Mouse (Mus musculus) adipocyte (in vitro differentiated cells): ENCODE results near the gene Slc2a3.
"Not testable (repeated sequence)": the region's sequence is repeated elsewhere in the genome, so short reads cannot be mapped to it uniquely, and the experiment has no call there.

Experiments used
- DNase-seq: peaks from one replicate; pipeline ENCODE4 v3.0.0-alpha.2; 2016; ENCODE audit warnings: low spot score

Slc2a3 gene

DNA sequence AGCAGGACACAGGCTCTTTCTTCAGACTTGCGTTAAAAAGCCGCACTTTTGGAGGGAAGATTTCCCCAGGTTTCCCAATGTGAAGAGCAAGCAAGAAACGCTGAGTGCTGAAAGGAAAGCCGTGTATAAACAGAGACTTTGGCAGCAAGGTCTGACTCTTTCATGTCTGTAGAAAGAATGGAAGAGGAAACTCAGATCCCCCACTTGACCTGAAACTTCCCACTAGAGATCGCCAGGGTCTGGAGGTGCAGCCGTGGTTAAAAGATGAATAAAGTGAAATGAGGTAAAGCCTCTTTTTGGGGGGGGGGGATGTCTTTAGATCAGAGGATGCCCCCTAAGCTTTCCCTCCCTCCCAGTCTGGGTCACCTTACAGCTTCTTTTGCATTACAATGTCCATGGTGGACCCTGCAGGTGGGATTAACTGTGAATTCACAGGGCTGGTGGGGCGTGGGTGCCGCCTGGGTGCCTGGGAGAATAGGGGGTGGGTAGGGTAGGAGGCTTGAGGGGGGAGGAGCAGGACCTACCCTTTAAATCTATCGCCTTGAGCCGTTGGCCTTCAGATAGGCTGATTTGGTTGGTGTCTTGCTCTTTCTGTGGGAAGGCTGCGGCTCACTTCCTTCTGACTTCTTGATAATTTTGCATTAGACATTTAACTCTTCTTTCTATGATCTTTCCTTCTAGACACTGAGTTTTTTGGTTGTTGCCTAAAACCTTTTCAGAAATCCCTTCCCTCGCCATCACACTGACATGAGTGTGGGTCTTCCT lies 94.2 kb downstream of the Slc2a3 start, which contains the start of gene Nanog:
TSS of gene Nanog (plus strand) at position 454 of the 765 bp plus-strand sequence.
- DNase-seq: no peak

GRCm38 (mm10) chr6:122706337-122706840 lies 95.1 kb downstream of the Slc2a3 start:
- no peak for DNase-seq

GRCm38 (mm10) chr6:122703706-122704105 lies 97.7 kb downstream of the Slc2a3 start:
- no peak for DNase-seq

DNA sequence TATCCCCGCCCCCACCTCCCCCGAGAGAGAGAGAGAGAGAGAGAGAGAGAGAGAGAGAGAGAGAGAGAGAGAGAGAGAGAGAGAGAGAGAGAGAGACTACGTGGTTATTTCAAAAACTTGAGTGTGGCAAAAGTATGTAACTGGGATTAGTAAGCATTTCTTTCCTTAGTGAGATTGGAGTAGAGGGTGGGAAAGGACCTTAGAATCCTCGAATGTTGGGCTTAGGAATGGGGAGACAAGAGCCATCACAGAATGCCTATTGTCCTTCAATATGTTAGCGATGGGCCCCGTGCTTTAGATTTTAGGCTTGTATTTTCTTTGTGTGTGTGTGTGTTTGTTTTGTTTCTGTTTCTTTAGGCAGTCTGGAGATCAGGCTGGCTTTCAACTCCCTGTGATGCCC lies 98.2 kb downstream of the Slc2a3 start:
- DNase-seq: no peak

- peak; percentile 93 for DNase-seq
Measured at GRCm38 (mm10) chr6:122702480-122703124, 98.8 kb downstream of the Slc2a3 start.

- no peak for DNase-seq
Measured at GRCm38 (mm10) chr6:122701816-122702215, 99.6 kb downstream of the Slc2a3 start.

- not testable (repeated sequence) for DNase-seq
Measured at GRCm38 (mm10) chr6:122699628-122700027, 101.8 kb downstream of the Slc2a3 start.

GRCm38 (mm10) chr6:122695398-122695797 lies 106.0 kb downstream of the Slc2a3 start:
- no peak for DNase-seq

DNA sequence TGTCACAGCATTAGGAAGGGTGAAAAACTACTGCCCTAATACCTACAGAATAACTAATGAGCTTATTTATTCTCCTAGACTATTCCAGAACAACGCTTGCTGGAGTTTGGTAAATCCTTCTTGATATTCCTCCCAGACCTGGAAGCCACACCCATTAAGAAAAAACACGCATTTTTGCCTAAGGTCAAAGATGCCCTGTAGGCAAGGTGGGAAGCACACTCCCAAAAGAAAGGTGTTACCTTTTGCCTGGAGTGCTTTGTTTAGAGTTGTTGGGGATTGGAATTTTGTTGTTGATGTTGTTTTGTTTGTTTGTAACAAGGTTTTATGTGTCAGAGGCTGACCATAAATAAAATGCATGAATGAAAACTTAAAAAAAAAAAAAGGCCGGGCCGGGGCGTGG lies 111.4 kb downstream of the Slc2a3 start:
- DNase-seq: no peak

DNA sequence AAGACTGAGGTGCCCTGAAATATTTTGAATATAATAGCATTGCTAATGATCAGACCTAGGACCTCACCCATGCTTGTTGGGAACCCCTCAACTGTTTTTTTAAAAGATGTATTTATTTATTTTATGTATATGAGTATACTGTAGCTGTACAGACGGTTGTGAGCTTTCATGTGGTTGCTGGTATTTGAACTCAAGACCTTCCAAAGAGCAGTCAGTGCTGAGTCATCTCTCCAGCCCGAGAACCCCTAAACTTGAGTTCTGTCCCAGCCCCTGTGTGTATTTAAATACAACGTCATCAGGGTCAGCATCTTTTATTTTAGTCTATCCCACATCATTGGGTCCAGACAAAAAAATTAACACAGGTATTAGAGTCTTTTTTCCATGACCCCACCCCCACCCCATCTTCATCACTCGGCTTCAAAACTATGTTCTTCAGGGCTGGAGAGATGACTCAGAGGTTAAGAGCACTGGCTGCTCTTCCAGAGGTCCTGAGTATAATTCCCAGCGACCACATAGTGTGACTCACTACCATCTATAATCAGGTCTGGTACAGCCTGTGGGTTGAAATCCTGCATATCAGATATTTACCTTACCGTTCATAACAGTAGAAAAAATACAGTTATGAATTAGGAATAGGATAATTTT lies 111.9 kb downstream of the Slc2a3 start:
- DNase-seq: no peak

- no peak for DNase-seq
Measured at GRCm38 (mm10) chr6:122686709-122687108, 114.7 kb downstream of the Slc2a3 start.

- peak; percentile 45 for DNase-seq
Measured at GRCm38 (mm10) chr6:122682646-122683045, 118.8 kb downstream of the Slc2a3 start.
